Mouse (Mus musculus) gonadal fat pad, adult 2 months (tissue): ENCODE results near the gene Accsl. TPM values are rescaled to one million over a fixed set of nuclear protein-coding genes. Genes with fewer than 3 reads are reported as not detected.

ENCODE experiments used
- DNase-seq: peaks from one replicate; pipeline ENCODE4 v3.0.0-alpha.2; 2012; ENCODE audit warnings: low read depth
- polyA plus RNA-seq: library from polyadenylated mRNA; depleted of rRNA; stranded (reverse); fragments of >200 nt; gene quantifications from 2 replicates; pipeline ENCODE4 v1.2.3, GENCODE M21; 2012

Gene Accsl
- polyA plus RNA-seq, 1 experiment, result 0.43 TPM

GRCm38 (mm10) chr2:93874606-93875005 is 5.6 kb upstream of the Accsl start:
- no peak for DNase-seq

GRCm38 (mm10) chr2:93874227-93874514 is 5.2 kb upstream of the Accsl start:
- DNase-seq, result no peak

GRCm38 (mm10) chr2:93873449-93874226 is 4.7 kb upstream of the Accsl start:
- no peak for DNase-seq

GRCm38 (mm10) chr2:93872257-93872656 is 3.3 kb upstream of the Accsl start:
- DNase-seq, result no peak

- DNase-seq, result no peak
Measured at GRCm38 (mm10) chr2:93871411-93871925, 2.5 kb upstream of the Accsl start.

- DNase-seq, result no peak
Measured at GRCm38 (mm10) chr2:93870842-93871241, 1.9 kb upstream of the Accsl start.

- no peak for DNase-seq
Measured at GRCm38 (mm10) chr2:93868566-93868965, 391 bp downstream of the Accsl start.

- DNase-seq, result no peak
Measured at GRCm38 (mm10) chr2:93863229-93863628, 5.7 kb downstream of the Accsl start.

- DNase-seq, result no peak
Measured at GRCm38 (mm10) chr2:93858845-93859244, 10.1 kb downstream of the Accsl start.

GRCm38 (mm10) chr2:93851303-93851702 is 17.7 kb downstream of the Accsl start:
- no peak for DNase-seq

GRCm38 (mm10) chr2:93850317-93850944 is 18.5 kb downstream of the Accsl start:
- no peak for DNase-seq

- peak; percentile 51 for DNase-seq
Measured at GRCm38 (mm10) chr2:93849505-93850089, 19.4 kb downstream of the Accsl start, which contains the start of gene Accs. Gene Accs, minus strand, starts transcription at chr2:93849943.

GRCm38 (mm10) chr2:93841349-93841748 is 27.6 kb downstream of the Accsl start:
- no peak for DNase-seq

- DNase-seq, result no peak
Measured at GRCm38 (mm10) chr2:93840109-93840508, 28.8 kb downstream of the Accsl start.

GRCm38 (mm10) chr2:93838931-93839330 is 30.0 kb downstream of the Accsl start:
- no peak for DNase-seq

- DNase-seq, result no peak
Measured at GRCm38 (mm10) chr2:93836232-93836785, 32.6 kb downstream of the Accsl start.

GRCm38 (mm10) chr2:93835596-93835995 is 33.4 kb downstream of the Accsl start:
- no peak for DNase-seq

- DNase-seq, result peak; percentile 34
Measured at GRCm38 (mm10) chr2:93823519-93823918, 45.4 kb downstream of the Accsl start.

GRCm38 (mm10) chr2:93822045-93822749 is 46.8 kb downstream of the Accsl start, which contains the start of gene Ext2:
Gene Ext2, minus strand, starts transcription at chr2:93822568.
- DNase-seq, result no peak

GRCm38 (mm10) chr2:93817791-93818190 is 51.2 kb downstream of the Accsl start:
- no peak for DNase-seq

- DNase-seq, result no peak
Measured at GRCm38 (mm10) chr2:93813343-93813742, 55.6 kb downstream of the Accsl start.

- DNase-seq, result no peak
Measured at GRCm38 (mm10) chr2:93811812-93812211, 57.1 kb downstream of the Accsl start.
